Comparison of ENCODE assay signal across 21 mouse cellular contexts in the genomic region with DNA sequence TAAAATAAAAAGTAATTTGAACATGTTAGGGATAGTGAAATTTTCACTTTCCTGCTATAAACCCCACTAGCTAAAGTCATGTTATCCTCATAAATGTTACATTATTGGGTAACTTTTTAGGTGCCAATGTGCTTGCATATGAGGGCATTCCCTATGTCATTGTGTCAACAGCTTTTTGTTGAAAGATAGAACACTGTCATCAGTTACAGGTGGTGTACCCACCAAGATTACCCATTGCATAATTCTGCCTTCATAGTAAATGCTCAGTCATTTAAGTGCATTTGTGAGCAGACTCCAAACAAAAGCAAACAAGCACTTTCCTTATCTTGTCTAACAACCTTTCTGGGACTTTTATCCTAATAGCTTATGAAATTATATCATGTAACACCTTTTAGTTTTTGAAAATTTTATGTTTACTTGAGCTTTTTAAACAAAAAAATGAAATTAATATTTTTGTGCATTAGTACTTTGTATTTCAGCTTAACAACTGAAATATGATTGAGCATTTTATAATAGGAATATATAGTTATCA.
"Had no signal": no experiment of that assay in that cellular context is flagged by ENCODE, and none has a peak within 500 bp of the region (broad histone marks: within the 10 kb centered on the region; RNA-seq: fewer than 3 reads in every experiment).

No protein-coding gene starts in this region.

- H3K27ac ChIP-seq: liver, embryonic 15.5 days; midbrain, embryonic 10.5 days; midbrain, embryonic 12.5 days; neural tube, embryonic 13.5 days; neural tube, embryonic 15.5 days; stomach, embryonic 15.5 days; stomach, postnatal 0 days had no signal

- DNase-seq: lung, adult 18-20 months; lung, embryonic 14.5 days; lung, postnatal 10 days; lung, postnatal 4 days; midbrain, embryonic 14.5 days; retina, postnatal 1 day; right cerebral cortex, adult 18-20 months; right cerebral cortex, postnatal 25 days; thymus, adult 2 months; thymus, postnatal 25 days; thymus, postnatal 4 days had no signal

- ATAC-seq: midbrain, embryonic 16.5 days had no signal

- H3K4me3 ChIP-seq: liver, embryonic 15.5 days; megakaryocyte, embryonic 14.5 days; midbrain, embryonic 10.5 days; midbrain, embryonic 12.5 days; myocyte; neural tube, embryonic 13.5 days; neural tube, embryonic 15.5 days; stomach, embryonic 15.5 days had no signal
